Mouse (Mus musculus): ENCODE measurements around the gene Chid1. TPM values are rescaled to one million over a fixed set of nuclear protein-coding genes. Genes with fewer than 3 reads are reported as not detected.
"Not testable (repeated sequence)": the region's sequence is repeated elsewhere in the genome, so short reads cannot be mapped to it uniquely, and the experiment has no call there.

Chid1 gene
- polyA plus RNA-seq, 1 experiment, result 32.0 TPM

GRCm38 (mm10) chr7:141461521-141462332, 77.9 kb downstream of the Chid1 start:
- peak; percentile 24 for DNase-seq (ENCODE audit: low spot score)

DNA sequence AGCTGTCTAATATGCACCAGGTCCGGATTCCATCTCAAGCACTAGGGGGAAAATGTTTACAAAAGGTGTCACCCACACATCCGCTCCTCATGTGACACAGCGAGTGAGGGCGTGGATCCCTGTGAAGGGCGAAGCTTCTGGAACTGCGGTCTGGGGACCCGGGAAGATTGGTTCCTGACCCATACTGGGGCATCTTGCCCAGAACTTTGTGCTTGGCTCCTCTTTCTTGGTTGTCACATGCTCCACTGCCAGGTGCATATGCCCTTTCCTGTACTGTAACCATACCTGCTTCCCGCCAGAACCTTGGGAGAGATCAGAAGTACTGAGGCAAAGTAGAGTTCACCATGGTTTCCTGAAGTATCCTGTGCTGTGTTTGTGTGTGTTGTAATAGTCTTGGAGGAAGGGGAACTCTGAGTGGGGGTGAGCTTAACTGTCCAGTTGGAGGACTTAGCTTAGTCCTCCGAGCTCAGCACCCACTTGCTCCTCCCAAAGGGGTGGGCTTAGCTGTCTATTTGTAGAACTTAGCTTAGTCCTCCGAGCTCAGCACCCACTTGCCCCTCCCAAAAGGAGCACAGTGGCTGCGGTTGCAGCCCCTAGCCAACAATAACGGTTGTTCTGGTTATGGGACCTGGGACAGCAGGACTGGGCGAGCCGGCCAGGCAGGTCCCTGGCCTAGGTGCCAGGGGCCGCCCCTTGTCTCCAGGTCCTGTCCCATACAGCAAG, 79.1 kb downstream of the Chid1 start, which contains the start of gene Cracr2b:
Gene Cracr2b (plus strand): TSS at position 704 of the 723 bp plus-strand sequence.
- no peak for DNase-seq (ENCODE audit: low spot score)

GRCm38 (mm10) chr7:141460001-141460390, 79.7 kb downstream of the Chid1 start:
- no peak for DNase-seq (ENCODE audit: low spot score)

DNA sequence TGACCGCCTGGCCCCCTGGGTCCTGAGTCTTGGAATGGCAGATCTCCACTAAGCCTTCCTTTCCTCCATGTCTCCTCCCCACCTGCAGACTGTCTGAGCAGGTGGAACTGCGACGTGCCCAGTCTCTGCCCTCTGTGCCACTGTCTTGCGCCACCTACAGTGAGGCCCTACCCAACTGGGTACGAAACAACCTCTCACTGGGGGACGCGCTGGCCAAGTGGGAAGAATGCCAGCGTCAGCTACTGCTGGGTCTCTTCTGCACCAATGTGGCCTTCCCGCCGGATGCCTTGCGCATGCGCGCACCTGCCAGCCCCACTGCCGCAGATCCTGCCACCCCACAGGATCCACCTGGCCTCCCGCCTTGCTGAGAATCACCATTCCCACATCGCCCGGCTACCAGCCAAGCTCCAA, 80.4 kb downstream of the Chid1 start:
- no peak for DNase-seq (ENCODE audit: low spot score)

GRCm38 (mm10) chr7:141458661-141459060, 81.0 kb downstream of the Chid1 start:
- no peak for DNase-seq (ENCODE audit: low spot score)

DNA sequence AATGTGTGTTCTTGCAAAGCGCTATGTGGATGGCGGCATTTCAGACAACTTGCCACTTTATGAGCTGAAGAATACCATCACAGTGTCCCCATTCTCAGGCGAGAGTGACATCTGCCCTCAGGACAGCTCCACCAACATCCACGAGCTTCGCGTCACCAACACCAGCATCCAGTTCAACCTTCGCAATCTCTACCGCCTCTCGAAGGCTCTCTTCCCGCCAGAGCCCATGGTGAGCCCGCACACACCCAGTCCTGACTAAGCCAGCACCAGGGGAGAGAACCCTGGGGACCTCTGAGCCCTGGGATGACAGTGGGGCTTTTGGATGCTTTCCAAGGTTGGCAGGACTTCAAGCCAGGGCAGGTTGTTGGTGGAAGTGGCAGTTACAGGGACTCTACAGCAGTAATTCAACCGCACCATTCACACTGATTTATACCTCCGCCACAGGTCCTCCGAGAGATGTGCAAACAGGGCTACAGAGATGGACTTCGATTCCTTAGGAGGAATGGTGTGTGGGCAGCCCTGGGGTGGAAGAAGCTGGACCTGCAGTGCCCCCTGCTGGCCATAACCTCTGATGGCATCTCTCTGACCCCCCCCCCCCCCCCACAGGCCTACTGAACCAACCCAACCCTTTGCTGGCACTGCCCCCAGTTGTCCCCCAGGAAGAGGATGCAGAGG, 81.5 kb downstream of the Chid1 start:
- peak; percentile 23 for DNase-seq (ENCODE audit: low spot score)

GRCm38 (mm10) chr7:141457236-141457635, 82.4 kb downstream of the Chid1 start:
- no peak for DNase-seq (ENCODE audit: low spot score)

DNA sequence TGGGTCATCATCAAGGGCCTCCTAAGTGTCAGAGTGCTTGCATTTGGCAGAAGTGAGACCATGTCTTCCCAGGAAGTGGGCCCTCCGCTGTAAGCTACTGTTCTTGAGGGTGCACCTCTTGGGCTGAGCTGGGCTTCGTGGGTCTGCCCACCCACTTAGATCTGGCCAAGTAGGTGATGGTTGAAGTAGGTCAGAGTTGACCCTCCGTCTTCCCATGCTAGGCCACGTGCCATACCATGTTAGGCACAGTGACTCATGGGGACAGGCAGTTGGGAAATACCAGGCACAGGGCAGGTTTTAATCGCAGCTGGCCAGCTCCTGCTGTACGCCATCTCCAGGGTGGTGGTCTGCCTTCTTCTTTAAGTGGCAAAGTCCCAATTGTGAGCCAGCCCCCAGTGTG, 82.9 kb downstream of the Chid1 start:
- DNase-seq (ENCODE audit: low spot score), result peak; percentile 30

DNA sequence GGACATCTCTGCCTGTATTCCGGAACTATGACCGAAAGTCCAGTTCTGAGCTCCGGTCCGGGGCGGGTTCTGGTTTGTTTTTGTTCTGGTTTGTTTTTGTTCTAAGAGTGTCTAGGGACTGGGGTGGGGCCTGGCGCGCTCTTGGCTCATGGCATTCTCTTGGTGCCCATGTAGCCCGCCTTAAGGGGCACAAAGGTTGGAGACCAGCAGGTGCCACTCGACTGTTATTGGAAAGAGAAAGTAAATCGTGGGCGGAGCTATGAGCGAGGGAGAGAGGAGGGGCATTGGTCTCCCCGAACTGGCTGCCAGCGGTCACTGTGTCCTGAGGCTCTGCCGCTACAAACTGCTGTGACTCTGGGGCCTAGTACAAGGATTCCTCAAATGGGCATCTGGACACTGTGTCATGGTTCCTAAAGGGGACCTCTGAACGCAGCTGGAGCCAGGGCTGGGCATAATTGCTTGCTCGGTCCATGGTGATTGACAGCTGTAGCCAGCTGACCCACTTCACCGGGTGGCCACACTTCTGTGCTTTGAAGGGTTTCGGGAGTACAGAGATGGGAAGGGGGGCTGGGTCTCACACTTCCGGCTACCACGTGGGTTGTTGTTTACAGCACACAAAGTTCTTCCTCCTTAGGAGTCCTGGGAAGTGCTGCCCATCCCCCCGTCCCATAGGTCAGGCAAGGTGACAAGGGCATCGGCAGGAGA, 83.9 kb downstream of the Chid1 start:
- peak; percentile 63 for DNase-seq (ENCODE audit: low spot score)

DNA sequence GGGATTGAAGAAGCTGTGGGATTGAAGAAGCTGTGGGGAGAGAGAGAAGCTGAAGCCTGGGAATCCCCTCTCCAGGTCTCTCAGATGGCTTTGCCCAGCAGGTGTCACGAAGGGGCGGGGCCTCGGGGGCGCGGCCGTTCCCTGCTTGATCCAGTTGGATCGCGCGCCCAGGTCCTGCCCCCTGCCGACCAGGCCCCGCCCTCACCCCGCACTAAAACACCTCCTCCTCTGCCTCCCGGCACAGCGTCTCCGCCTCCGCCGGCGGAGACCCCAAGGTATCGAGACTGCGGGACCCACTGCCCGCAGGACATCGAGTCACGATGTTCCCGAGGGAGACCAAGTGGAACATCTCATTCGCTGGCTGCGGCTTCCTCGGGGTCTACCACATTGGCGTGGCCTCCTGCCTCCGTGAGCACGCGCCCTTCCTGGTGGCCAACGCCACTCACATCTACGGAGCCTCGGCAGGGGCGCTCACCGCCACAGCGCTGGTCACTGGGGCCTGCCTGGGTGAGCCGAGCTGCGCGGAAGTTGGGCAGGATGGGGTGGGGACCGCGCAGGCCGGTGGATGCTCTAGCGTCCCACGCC, 84.6 kb downstream of the Chid1 start, which contains the start of gene Pnpla2:
Gene Pnpla2 (plus strand): TSS at position 232 of the 585 bp plus-strand sequence.
- peak; percentile 88 for DNase-seq (ENCODE audit: low spot score)

- no peak for DNase-seq (ENCODE audit: low spot score)
Measured at GRCm38 (mm10) chr7:141453636-141454035, 86.0 kb downstream of the Chid1 start.

DNA sequence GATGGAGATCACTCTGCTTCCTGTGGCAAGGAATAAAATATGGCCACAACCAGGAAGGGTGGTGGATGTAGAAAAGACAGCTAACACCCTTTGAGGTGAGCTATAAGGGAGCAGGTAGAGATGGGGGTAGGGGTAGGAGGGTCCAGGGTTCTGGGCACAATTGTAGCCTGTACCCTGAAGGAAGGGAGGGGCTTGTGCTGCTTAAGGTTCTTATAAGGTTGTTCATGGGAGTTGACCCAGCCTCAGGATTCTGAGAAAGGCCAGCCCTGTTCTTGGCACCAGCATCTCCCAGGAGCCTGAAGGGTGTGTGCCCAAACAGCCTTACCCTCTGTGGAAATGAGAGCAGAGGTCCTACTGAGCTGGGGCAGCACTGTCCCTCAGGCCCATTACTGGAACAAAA, 87.7 kb downstream of the Chid1 start:
- DNase-seq (ENCODE audit: low spot score), result no peak

DNA sequence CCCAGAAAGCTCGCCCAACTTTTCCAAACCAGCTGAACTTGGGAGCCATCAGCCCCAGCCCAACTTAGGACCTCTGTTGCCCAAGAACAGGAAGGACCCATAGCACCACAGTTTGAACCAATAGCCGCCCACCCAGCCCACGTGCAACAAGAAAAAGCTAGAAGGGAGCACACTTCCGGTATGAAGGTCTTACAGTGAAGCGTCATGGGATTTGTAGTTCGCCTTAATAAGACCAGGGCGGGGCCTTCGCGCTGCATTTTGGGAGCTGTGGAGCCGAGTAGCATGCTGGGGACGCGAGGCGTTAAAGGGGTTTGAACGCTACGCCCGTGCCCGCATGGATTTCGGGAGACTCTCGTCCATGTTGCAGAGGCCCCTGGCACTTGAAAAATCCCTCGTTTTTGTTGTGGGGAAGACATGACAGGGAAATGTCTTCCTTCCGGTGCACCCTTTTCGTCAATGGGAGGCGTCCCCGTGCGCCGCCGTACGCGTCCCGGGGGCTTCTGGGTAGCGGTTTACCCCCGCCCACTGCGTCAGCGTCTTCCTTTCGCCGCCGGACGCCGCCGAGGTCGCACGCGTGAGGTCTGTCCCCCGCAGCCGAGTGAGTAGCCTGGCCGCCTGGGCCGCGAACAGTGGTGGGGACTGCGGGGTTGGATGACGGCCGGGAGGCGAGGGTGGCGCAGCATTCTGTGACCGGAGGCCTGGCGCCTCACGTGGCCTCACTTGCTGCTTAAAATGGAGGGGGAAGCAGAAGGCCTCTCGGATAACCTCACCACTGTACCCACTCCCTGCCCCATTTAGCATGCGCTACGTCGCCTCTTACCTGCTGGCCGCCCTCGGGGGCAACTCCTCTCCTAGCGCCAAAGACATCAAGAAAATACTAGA, 92.3 kb downstream of the Chid1 start, which contains the start of gene Rplp2:
Gene Rplp2 (plus strand): TSS at position 261 of the 882 bp plus-strand sequence.
- peak; percentile 94 for DNase-seq (ENCODE audit: low spot score)

DNA sequence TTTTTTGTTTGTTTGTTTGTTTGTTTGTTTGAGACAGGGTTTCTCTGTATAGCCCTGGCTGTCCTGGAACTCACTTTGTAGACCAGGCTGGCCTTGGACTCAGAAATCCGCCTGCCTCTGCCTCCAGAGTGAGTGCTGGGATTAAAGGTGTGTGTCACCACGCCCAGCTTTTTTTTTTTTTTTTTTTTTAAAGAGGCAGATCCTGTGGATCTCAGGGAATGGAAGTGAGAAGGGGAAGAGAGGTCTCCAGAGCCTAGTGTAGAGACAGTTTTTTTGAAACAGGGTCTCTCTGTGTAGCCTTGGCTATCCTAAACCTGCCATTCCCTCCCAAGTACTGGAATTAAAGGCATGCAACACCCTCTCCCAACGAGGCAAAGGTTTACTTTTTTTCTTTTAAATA, 93.3 kb downstream of the Chid1 start:
- DNase-seq (ENCODE audit: low spot score), result not testable (repeated sequence)

DNA sequence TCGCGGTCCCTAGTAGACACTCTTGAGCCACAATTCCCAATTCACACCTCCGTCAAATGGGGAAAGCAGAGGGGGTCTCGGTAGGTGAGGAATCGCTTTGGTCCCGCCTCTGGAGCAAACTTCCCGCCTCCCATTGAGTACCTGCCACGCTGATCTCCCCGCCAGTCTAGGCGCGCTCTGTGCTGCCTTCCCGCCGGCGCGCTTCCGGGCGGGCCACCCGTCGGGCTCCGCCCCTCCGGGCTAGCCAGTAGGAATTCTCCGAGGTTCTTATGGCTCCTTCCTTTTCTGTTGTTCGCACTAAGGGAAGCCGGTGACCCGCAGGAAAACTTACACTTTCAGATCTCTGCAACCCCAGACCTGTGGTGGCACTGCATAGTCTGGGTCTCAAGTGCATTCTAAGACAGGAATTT, 95.8 kb downstream of the Chid1 start, which contains the start of gene Pidd1:
Gene Pidd1 (minus strand): TSS at position 198 of the 410 bp plus-strand sequence.
- peak; percentile 54 for DNase-seq (ENCODE audit: low spot score)

Other genes with a start within 250 kb of the Chid1 start
- gene Drd4, start 247.9 kb downstream of the Chid1 start, polyA plus RNA-seq (2012; rRNA removed), result 0.06 and 0.21 TPM in 2 replicates
- 14.6 and 22.8 TPM in 2 replicates for gene Deaf1, start 212.2 kb downstream of the Chid1 start, polyA plus RNA-seq (2012; rRNA removed)
- gene Tmem80, start 212.1 kb downstream of the Chid1 start, polyA plus RNA-seq (2012; rRNA removed), result 34.1 and 42.5 TPM in 2 replicates
- 79.7 and 109 TPM in 2 replicates for gene Eps8l2, start 201.0 kb downstream of the Chid1 start, polyA plus RNA-seq (2012; rRNA removed)
- 269 and 320 TPM in 2 replicates for gene Taldo1, start 147.7 kb downstream of the Chid1 start, polyA plus RNA-seq (2012; rRNA removed)
- 48.3 and 59.2 TPM in 2 replicates for gene Gatd1, start 125.7 kb downstream of the Chid1 start, polyA plus RNA-seq (2012; rRNA removed)
- 1.3 and 3.4 TPM in 2 replicates for gene Cend1, start 110.4 kb downstream of the Chid1 start, polyA plus RNA-seq (2012; rRNA removed)
- 42.0 and 55.2 TPM in 2 replicates for gene Slc25a22, start 102.0 kb downstream of the Chid1 start, polyA plus RNA-seq (2012; rRNA removed)
- 4.7 and 4.8 TPM in 2 replicates for gene Pidd1, start 95.8 kb downstream of the Chid1 start, polyA plus RNA-seq (2012; rRNA removed)
- gene Rplp2, start 92.5 kb downstream of the Chid1 start, polyA plus RNA-seq (2012; rRNA removed), result 1,171 and 1,507 TPM in 2 replicates
- 108 and 133 TPM in 2 replicates for gene Pnpla2, start 84.7 kb downstream of the Chid1 start, polyA plus RNA-seq (2012; rRNA removed)
- gene Cracr2b, start 78.8 kb downstream of the Chid1 start, polyA plus RNA-seq (2012; rRNA removed), result 24.0 and 25.8 TPM in 2 replicates
- gene Cd151, start 72.5 kb downstream of the Chid1 start, polyA plus RNA-seq (2012; rRNA removed), result 280 and 288 TPM in 2 replicates
- gene Polr2l, start 64.7 kb downstream of the Chid1 start, polyA plus RNA-seq (2012; rRNA removed), result 41.8 and 48.1 TPM in 2 replicates
- 161 and 196 TPM in 2 replicates for gene Tspan4, start 64.6 kb downstream of the Chid1 start, polyA plus RNA-seq (2012; rRNA removed)
- gene Ap2a2, start 22.3 kb upstream of the Chid1 start, polyA plus RNA-seq (2012; rRNA removed), result 19.8 and 32.9 TPM in 2 replicates
- 0.01 and 0.03 TPM in 2 replicates for gene Muc6, start 115.5 kb upstream of the Chid1 start, polyA plus RNA-seq (2012; rRNA removed)
- gene Muc2, start 150.5 kb upstream of the Chid1 start, polyA plus RNA-seq (2012; rRNA removed), result 2.5 and 4.4 TPM in 2 replicates
- not detected in 2 replicates for gene Muc5ac, start 249.1 kb upstream of the Chid1 start, polyA plus RNA-seq (2012; rRNA removed)

Data from urinary bladder, adult 2 months (tissue).